Mouse (Mus musculus) 3134 (cell line): ENCODE results near the gene Wnt16.
A peak's percentile ranks its signal among the peaks of the same experiment; 100 is the strongest.
"Not testable (repeated sequence)": the region's sequence is repeated elsewhere in the genome, so short reads cannot be mapped to it uniquely, and the experiment has no call there.

Experiments used
- DNase-seq: peaks from one replicate; pipeline ENCODE4 v3.0.0-alpha.2; 2011; ENCODE audit warnings: low spot score; ENCODE audit not compliant: insufficient read length; ENCODE audit errors: extremely low read depth

Wnt16 gene

DNA sequence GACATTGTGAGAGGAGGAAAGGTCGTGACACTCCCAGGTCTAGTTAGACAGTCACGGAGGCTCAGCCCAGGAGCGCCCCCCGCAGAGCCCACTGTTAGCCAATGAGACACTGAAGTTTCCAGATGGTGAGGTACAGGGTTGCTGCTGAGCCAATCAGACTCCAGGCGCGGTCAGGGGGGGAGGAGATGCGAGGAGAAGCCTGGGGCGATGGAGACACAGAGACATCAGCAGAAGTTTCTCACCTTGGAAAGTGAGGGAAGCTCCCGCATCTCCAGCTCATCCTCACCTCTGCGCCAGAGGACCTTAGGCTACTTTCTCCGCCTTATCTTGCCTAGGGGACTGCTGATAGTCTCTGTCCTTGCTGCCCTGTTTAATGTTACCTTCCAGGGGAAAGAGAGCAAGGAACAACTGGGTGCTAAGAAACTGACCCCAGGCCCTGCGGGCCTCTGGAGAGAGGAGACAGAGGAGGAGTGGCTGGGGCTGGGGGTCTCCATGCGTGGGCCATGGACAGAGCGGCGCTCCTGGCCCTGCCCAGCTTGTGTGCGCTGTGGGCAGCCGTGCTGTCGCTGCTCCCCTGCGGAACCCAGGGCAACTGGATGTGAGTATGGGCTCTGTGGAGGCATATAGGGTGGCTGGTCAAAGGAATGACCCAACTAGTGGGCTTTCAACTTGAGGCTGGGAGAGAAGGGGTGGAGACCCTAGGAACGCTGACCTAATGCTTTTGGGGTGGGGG, at the start of gene Wnt16:
TSS of gene Wnt16 (plus strand) at position 224 of the 733 bp plus-strand sequence.
- DNase-seq, result no peak

GRCm38 (mm10) chr6:22243321-22243720, 44.7 kb upstream of the Wnt16 start:
- no peak for DNase-seq

DNA sequence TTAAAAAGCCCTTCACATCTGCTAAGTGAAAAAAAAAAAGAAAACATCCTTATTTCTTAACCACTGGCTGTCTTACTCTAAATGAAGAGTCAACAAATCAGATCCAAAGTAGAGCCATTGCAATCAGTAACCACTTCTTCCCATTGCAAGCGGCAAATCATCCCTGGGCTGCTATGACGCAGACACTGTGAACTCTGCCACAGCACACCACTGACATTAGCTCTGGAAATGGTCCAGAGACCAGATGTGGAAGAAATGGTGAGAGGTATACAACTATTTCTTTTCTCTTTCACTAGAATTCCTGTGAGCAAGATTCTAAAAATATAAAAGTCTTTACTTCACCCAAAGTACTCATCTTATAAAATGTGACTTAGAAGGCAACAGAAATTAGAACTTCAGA, 41.3 kb upstream of the Wnt16 start:
- no peak for DNase-seq

DNA sequence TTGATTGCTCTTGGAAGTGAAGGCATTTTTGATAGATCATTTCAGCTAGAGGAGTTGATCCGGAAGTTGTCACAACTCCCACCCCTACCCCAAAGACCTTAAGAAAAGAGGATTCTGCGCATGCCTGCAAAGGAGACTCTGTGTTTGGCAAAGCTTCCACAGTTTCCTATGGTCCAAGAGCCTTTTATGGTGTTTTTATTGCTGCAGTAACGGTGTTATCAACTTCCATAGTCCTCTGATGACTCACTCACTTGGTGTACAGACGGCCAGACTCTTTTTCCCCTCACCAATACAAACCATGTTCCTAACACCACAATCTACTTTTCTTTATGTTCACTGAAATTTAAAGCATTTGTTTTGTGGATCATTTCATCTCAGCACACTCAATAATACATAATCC, 29.2 kb upstream of the Wnt16 start:
- no peak for DNase-seq

GRCm38 (mm10) chr6:22262519-22262918, 25.5 kb upstream of the Wnt16 start:
- no peak for DNase-seq

- not testable (repeated sequence) for DNase-seq
These were observed 23.9 kb upstream of the Wnt16 start for GRCm38 (mm10) chr6:22264094-22264493.

GRCm38 (mm10) chr6:22266018-22266417, 22.0 kb upstream of the Wnt16 start:
- no peak for DNase-seq

DNA sequence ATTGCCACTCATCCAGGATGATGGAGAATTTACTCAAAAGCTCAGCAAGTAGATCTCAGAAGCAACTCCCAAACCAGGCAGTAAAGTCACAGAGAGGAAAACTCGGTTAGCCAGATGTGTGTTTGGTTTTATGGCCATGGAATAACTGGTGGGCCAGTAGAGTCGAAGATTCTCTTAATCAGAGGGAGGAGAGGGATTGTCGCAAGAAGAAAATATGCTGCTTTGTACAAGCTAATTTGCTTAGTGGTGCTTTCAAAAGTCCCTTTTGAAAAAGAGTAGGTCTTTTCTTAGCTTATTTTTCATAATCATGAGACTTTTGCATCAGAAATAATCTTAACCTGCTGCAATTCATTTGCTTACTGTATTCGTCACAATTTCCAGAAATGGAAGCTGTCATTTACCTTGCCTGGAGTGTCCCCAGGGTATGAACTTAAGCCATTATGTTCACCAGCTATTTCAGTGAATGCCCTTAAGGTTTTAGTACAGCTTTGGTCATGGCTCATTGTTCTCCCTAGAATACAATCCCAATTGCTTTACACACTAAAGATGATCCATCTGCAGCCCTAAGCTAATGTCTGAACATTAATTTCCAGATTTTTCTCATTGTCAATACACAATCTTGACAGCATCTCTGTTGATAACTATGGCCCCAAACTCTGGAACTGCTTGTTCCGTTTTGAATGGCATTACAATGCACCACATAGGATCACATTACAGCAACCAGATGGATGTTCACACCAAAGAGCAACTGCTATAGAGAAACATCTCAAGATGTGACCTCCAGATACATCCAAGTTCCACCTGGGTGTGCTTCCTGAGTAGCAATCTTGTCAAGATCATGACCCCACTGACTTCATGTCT, 20.0 kb upstream of the Wnt16 start:
- no peak for DNase-seq

GRCm38 (mm10) chr6:22268677-22269076, 19.4 kb upstream of the Wnt16 start:
- no peak for DNase-seq

GRCm38 (mm10) chr6:22269840-22270521, 18.0 kb upstream of the Wnt16 start:
- DNase-seq, result no peak

GRCm38 (mm10) chr6:22277941-22278340, 10.1 kb upstream of the Wnt16 start:
- no peak for DNase-seq

DNA sequence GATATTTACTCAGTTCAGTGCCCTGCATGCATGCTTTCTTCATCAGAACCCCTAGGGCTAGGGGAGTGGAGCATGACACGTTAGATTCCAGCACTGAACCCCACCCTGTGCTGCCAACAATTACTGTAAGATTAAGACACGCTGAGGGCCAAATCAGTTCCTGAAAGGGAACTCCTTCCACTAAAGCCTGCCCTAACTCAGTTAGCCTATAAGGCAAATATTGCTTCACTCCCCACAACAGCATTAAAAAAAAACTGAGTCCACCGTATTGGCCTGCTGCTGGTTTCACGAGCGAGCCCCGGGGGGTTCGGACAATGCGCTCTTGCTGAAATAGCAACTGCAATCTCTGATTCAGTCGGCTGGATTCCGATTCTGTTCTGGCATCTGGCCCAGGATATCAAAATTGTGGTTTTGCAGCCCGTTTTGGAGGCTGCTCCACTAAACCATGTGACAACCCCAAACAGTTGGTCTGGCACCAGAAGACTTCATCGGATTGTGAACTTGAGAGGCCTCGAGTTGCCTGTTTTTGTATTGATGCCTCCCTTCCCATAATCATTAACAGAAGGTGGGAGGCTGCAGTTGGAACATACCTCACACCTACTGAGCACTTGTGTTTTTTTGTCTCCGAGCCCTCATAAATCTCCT, 7.7 kb upstream of the Wnt16 start:
- peak; percentile 23 for DNase-seq

- no peak for DNase-seq
These were observed 5.6 kb upstream of the Wnt16 start for GRCm38 (mm10) chr6:22282405-22282804.

DNA sequence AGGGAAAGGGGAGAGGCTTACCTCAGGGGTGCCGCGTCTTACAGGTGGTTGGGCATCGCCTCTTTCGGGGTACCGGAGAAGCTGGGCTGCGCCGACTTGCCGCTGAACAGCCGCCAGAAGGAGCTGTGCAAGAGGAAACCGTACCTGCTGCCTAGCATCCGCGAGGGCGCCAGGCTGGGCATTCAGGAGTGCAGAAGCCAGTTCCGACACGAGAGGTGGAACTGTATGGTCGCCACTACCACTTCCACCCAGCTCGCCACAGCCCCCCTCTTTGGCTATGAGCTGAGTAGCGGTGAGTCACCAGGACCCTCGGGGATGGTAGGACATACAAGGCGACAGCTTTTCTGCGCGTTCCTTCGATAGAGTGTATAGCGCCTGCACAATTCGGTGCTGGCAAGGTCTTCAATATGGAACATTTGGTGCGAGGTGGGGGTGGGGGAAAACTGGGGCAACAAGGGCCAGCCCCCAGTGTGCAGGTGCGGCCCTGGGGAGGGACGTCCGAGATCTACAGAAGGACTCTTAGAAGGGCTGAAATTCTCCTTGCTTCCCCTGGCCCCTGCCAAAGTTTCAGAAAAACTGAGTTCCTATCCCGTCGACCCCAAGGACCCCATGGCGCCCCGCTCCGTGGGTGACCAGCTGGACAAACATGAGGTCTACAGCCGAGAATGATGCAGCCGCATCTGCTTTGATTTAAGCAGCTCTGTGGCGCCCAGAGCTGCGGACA, 872 bp downstream of the Wnt16 start:
- no peak for DNase-seq

GRCm38 (mm10) chr6:22289461-22290021, 1.5 kb downstream of the Wnt16 start:
- DNase-seq, result no peak

- DNase-seq, result no peak
These were observed 2.8 kb downstream of the Wnt16 start for GRCm38 (mm10) chr6:22290790-22291189.

DNA sequence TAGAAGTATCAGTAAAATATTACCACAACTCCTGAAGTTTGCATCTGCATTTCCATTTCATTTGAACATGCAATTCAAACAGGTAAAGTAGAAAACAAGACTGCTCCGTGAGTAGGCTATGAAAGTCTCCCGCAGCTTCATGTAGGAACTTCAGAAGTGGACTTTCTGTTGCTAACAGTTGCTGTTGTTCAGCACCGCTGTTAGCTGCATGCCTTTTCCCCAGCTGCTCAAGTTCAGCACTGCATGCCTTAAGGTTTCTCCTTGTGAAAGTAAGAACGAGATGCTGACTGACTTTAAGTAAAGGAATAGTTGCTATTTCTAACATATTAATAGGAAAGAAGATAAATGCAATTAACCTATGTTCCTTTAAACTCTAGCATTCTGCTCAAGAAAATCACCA, 4.0 kb downstream of the Wnt16 start:
- DNase-seq, result no peak

DNA sequence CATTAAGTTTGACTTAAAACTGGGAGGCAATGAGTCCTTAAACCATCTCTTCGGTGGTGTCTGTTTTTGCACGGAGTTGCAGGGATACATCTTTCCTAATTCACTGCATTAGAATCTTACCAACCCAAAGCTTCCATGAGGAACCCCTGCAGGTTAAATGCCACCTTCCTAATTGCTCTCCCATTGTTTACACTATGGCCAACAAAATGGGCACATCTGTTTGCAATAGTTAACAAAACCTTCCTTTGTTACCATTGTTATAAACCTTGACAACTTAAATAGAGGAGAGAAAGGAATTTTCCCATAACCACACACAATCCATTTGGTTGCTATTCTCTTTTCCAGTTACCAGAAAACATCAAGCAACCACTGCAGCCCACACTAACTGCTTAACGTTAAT, 5.9 kb downstream of the Wnt16 start:
- no peak for DNase-seq

GRCm38 (mm10) chr6:22297028-22297427, 9.0 kb downstream of the Wnt16 start:
- DNase-seq, result no peak

DNA sequence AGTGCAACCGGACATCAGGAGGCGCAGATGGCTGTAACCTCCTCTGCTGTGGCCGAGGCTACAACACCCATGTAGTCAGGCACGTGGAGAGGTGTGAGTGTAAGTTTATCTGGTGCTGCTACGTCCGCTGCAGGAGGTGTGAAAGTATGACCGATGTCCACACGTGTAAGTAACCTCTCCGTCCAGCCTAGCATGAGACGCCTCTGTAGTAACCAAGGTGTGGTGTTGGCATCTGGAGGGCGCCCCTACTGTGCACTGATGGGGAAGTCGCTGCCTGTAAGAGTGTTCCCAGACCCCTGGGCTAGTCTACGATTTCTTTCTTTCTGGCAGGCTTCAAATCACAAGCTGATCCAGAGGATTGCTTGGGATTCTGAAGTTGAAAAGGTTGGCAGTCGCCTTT, 10.0 kb downstream of the Wnt16 start:
- DNase-seq, result no peak
